Mouse (Mus musculus) layer of hippocampus, adult 18-20 months (tissue): ENCODE results near the gene Ugt1a6b. TPM values are rescaled to one million over a fixed set of nuclear protein-coding genes. Genes with fewer than 3 reads are reported as not detected.
A peak's percentile ranks its signal among the peaks of the same experiment; 100 is the strongest.
"Not testable (repeated sequence)": the region's sequence is repeated elsewhere in the genome, so short reads cannot be mapped to it uniquely, and the experiment has no call there.

Source experiments
- DNase-seq, 2 experiments: peaks; one replicate each; pipeline ENCODE4 v3.0.0; 2022; ENCODE audit warnings: low spot score in 2 of 2
- total RNA-seq, 2 experiments: library from RNA; stranded (reverse); gene quantifications; 2 replicates each; pipeline ENCODE4 v1.2.3; 2021

Ugt1a6b gene
- total RNA-seq, 2 experiments from 2014 or later = not detected

DNA sequence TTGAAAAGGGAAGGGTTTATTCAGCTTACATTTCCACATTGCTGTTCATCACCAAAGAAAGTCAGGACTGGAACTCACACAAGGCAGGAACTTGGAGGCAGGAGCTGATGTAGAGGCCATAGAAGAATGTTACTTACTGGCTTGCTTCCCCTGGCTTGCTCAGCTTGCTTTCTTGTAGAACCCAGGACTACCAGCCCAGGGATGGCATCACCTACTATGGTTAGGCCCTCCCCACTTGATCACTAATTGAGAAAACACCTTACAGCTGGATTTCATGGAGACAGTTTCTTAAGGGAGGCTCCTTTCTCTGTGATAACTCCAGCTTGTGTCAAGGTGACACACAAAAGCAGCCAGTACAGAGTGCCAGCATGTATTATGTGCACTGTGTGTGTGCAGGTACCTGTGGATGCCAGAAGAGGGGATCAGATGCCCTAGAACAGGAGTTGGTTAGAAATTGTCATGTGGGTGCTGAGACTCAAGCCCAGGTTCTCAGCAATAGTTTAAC, 120.0 kb downstream of the Ugt1a6b start:
- DNase-seq = peak in 1 of 2 experiments; percentile 4

DNA sequence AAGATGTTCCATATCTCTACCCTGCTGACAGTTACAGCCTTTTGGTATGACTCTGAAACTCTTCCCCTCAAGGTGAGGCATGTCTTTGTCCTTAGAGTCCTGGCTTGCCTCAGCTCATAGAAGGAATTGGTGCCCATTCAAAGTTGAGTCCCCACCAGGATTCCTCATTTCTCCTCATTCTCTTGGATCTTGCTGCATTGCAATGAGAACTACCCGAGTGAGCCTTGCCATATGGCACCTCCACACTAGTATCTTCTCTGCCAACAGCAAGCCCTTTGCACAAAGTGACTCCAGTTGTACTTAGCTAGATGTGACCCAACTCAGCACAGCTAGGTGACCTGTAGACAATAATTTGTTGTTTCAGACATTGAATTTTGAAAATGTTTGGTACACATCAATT, 120.5 kb downstream of the Ugt1a6b start:
- peak in 1 of 2 experiments; percentile 18 for DNase-seq

DNA sequence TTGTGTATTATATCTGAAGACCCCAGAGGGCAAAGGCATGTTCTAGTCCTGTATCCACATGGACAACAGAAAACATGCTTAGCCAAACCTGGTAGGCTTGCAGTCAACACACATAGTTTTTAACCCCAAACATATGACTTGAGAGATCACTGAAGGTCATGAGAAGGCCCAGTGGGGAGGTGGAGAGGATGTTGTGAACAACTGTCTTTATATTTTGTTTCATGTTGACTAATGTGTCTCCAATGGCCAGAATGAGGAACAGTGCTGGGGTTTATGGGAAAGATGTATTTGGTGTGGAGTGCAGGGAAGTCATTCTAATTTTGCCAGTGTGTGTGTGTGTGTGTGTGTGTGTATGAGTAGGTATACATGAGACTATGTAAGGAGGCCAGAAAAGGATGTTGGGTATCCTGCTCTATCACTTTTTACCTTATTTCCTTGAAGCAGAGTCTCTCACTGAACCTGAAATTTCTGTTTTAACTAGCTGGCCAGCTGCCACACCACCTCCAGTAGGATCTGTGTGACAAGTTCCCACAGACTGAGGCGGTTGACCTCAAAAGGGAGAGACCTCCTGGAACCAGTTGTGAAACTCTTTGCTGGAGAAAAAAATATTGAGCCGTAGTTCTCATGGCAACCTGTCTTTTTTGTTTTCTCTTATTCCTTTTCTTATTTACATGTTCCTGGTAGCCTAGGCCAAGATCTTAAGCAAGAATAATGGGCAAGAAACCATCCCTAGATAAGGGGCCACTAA, 121.2 kb downstream of the Ugt1a6b start:
- peak in 1 of 2 experiments; percentile 3 for DNase-seq

DNA sequence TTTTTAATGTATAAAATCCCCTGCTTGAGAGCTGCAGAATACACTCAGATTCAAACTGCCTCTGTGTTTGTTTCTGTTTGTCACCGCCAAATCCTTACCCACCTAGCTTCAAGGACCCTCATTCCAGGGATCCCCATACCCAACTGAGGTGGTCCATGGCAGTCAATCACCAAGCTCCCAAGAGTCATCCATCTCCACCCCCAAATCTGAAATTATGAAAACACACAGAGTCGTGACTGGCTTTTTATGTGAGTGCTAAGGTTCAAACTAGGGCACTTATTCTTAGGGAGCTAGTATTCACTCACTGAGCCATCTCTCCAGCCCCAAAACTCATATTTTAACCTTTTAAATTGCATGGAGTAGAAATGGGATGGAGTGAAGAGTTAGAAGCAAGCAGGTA, 122.2 kb downstream of the Ugt1a6b start:
- DNase-seq = not testable (repeated sequence)

DNA sequence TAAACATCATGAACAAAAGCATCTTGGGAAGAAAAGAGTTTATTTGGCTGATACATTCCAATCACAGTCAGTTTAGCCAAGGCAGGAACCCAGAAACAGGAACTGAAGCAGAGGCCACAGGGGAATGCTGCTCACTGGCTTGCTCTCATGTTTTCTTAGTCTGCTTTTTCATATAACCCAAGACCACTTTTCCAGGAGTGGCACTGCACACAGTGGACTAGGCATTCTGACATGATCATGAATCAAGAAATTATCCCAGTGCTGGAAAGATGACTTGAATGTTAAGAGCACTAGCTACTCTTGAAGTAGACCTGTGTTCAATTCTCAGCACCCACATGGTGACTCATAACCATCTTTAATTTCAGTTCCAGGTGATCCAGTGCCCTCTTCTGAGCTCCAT, 122.7 kb downstream of the Ugt1a6b start:
- peak in 1 of 2 experiments; percentile 5 for DNase-seq

DNA sequence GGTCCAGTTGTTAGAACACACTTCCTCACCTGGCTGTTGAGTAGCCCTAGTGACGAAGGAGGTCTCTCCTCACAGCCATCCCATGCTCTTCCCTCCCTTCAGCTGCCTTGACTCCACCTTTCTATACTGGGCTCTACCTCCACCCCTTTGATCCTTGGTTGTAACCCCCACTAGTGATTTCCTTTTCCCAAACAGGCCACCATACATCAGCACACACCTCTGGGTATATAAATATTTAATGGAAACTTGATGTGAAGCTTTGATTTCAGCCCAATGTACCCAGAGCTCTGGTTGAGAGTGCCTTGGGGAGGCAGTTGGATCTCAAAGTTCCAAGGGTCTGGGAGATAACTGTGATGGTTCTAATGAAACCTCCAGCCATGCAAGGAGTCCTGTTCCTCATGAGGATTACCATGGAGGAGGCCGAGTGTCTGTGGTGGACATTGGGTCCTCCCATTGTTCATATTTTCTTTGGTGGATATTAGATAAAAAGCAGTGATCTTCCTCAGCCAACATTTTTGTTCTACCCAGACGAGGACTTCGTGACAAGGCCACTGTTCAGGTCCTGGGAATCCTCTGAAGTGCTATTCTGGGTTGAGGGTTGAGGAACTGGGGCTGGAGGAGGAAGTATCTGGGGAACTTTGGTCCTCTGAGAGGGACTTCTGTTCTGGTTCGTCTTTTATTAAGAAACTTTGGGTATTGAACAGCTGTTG, 123.8 kb downstream of the Ugt1a6b start, which contains the start of gene Mroh2a:
TSS of gene Mroh2a (plus strand) at position 317 of the 710 bp plus-strand sequence.
- DNase-seq = no peak

DNA sequence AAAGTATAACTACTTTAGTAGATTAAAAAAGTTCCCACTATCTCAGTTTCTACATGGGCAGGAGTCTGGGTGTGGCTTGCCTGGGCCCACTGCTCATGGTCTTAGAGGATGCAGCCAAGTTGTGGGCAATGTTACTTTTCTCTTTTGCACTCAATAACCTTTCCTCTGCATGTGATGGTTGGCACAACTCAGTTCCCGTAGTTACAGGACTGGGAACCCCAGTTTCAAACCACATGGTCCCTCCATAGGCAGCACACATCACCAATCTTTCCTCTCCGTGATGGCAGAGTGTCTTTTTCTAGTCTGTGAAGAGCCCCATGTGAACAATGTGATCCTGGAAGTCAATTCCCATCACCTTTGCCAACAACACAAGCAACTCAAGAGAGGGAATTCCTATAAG, 124.4 kb downstream of the Ugt1a6b start:
- no peak for DNase-seq

DNA sequence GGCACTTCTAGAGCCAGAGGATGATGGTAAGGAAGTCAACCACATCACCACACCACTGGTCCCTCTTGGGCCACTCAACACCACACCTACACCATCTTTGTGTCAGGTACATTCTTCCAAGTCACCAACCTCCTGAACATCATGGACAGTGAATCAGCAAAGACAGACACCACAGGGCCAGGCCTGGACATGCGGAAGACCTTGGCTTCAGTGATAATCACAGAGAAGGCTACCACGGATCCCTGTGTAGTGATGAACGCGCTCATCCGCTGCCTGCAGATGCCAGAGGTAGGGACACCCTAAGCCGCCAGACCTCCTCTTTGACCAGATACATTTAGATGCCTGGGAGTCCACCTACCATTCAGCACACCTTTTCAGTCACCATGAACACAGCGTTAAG, 125.1 kb downstream of the Ugt1a6b start:
- DNase-seq = no peak

DNA sequence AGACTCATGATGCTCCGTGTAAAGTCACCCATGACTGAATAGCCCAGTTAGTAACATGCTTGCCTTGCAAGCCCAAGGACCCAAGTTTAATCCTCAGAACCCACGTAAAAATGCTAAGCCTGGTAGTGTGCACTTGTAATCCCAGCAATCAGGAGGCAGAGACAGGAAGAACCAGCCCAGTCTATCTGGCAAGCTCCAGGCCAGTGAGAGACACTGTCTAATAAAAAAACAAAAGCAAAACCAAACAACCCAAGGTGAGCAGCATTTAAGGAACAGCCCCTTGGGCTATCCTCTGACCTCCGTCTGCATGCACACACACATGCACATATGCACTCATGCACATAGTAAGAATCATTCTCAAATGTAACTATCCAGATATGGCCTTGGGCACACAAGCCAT, 126.5 kb downstream of the Ugt1a6b start:
- no peak for DNase-seq

DNA sequence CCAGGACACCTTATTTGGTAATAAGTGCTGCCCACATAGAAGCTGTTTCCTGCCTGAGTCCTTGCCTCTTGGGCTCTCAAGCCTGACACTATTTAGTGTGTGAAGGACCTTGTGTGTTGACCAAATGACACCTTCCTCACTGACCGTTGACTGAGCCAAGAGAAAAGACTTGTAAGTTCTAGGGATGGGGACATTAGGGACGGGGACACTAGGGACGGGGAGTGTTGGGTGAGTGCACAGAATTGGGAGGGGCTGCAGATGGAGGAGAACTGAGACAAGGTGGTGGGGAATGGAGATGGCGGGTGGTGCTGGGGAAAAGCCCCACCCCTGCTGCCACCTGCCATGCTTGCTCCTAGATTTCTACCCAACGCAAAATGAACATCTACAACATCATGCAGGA, 126.9 kb downstream of the Ugt1a6b start:
- DNase-seq = no peak

DNA sequence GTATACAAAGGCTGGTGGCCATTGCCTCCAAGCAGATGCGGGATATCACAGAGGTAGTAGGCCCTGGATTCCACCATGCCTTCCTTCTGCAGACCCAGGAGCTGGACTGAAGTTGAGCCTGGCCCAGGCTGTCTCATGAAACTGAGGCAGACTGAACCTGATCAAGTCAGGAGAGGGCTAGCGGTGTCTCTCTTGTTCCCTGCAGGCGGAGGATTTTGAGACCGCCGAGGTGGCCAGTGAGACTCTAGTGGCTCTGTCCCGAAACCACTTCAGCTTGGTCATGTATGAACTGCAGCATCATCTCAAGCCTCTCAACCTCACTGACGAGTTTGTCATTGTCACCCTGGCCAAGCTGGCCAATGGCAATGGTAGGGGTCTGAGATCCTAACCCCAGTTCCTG, 127.4 kb downstream of the Ugt1a6b start:
- no peak for DNase-seq

DNA sequence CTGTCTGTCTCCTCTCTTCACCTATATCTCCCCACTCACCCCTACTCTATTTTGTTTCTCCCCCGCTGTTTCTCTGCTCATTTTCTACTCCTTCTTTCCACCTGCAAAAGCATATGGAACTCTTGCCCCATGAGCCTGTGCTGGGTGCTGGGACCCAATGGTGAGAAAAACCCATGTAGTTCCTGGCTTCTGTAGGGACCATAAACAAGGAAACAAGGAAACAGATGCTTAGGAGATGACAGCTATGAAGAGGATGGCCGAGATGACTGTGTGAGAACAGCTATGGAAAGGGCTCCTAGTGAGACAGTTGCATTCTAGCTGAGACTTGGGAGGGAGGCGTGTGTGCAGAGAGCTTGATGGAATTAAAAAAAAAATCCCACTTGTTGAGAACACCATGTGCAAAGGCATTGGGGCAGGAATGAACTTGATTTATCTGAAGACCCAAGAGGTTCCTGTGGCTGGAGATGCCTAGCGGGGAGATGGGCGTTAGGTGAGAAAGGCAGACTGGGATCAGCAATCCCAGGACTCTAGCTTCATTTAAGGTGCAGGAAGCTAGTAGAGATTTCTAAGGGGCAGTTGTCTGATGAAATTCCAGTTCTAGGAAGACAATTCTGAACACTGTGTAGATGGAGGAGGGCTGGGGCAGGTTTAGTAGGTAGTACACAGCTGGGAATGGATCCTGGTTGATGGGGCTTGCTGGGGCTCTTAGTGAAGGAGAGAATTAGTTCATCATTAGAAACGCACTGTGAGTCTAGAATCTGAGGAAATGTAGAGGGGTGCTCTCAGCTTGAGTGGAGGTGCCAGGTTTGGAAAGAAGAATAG, 128.1 kb downstream of the Ugt1a6b start:
- no peak for DNase-seq

DNA sequence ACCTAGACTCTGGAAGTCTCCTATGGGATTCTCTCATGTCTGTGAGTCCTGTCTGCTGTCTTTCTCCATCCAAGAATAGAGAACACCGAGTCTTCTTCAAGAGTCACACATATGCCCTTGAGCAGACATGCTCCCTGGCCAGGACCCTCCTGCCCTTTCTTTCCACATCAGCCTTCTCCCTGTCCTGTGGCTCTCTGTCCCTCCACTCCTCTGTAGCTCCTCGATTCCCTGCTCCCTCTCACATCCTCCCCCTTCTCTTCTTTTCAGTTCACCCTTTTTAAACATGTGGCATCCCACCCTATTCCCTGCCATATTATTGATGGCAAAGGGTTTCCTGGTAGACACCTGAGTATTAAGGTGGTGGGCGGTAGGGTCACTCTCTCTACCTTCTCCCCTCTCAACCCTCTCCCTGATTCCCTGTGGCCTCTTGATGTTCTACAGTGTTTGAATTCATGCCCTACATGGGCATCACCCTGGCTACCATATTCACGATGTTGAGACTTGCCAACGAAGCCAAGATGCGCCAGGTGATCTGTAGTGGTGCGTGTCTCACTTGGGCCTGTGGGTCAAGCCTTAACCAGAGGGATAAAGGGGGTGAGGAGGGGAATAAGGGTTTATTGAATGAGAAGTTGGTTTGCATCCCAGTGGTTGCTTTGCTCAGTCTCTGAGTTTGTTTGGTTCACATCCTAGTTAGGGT, 128.9 kb downstream of the Ugt1a6b start:
- no peak for DNase-seq

DNA sequence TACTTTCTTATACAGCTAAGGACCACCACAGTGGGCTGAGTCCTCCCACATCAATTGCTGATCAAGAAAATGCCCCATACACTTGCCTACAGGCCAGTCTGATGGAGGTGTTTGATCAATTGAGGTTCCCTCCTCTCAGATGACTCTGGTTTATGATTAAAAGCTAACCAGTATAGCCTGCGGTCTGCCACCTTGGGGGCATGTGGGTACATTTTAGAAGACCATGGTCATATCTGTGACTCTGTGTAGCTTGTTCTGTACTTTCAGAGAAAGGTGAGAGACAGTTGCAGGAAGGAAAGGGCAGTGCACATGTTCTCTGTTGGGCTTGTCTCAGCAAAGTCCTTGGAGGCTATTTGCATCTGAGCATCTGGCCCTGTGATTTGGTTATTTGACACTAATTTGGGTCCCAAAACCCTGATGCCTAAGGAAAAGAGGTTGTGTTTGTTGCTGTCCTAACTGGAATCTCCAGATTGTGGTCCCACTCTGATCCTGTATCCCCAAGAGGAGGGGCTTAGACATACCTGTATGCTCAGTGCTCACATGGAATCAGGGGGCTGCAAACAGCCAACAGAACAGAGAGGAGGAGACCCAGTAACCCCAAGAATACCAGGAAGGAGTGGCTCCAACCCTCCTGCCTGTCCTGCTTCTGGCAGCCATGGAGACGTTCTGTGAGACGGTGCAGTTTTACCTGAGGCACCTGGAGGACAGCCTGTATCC, 129.8 kb downstream of the Ugt1a6b start:
- no peak for DNase-seq

DNA sequence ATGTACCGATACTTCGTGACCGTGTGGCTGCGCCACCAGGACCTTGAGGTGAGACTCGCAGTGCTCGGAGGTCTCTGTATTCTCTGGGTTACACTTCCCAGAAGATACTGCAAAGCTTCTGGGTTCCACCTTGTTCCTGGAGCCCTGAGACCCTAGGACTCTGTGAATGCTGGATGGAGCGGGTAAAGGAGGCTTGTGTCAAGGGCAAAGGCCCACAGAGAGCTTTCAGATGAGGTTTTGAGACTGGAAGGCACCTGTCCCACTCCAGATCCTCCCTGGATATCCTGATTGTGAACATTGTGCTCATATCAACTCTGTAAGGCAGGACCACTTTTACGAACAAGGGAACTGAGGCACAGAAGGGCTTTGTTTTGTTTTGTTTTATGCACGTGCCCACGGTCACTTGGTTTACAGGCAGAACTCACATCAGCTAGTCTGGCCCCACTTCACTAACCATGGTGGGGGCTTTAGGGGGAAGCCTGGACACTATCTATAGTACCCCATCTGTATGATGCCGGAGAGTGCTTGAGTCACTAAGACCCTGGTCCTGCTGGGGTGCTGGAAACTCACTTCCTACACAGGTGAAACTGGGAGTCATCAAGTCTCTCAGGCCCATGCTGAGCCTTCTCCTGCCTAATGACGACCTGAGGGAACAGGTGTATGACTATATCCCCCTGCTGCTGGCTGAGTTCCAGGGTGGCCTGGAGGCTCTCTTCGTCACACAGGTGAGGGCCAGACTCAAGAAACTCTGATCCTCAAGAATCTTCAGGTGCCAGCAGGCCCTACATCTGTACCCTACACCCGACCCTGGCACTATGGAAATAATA, 130.6 kb downstream of the Ugt1a6b start:
- DNase-seq = no peak

DNA sequence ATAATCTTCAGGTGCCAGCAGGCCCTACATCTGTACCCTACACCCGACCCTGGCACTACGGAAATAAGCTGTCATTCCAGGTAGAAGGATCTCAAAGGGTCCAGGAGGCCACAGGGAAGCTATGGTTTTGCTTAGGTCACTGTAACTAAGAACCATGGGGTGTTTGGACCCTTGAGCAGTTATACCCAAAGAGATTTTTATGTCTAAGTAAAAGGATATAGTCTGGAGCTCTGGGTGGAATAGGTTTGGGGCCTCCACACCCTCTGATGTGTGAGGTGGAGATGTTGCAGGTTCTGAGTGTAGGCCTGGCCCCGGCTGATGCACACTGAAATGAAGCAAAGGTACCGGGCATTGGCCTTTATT, 131.2 kb downstream of the Ugt1a6b start:
- no peak for DNase-seq

DNA sequence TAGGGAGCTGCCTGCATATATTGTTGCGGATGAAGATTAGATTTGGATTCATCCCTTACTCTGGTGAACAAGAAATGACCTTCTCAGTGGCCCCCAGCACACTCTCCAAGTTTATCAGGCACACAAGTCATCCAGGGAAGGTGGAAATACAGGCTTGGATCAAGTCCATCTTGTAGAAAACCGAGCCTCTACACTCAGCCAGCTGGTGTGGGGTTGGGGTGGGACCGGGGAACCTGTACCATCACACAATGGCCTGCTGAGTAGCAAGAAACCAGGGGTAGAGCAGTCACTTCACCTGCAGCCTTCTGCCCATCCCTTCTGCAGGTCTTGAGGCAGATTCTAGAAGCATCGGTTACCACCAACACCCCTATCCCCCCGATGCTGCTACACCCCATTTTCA, 131.6 kb downstream of the Ugt1a6b start:
- no peak for DNase-seq

DNA sequence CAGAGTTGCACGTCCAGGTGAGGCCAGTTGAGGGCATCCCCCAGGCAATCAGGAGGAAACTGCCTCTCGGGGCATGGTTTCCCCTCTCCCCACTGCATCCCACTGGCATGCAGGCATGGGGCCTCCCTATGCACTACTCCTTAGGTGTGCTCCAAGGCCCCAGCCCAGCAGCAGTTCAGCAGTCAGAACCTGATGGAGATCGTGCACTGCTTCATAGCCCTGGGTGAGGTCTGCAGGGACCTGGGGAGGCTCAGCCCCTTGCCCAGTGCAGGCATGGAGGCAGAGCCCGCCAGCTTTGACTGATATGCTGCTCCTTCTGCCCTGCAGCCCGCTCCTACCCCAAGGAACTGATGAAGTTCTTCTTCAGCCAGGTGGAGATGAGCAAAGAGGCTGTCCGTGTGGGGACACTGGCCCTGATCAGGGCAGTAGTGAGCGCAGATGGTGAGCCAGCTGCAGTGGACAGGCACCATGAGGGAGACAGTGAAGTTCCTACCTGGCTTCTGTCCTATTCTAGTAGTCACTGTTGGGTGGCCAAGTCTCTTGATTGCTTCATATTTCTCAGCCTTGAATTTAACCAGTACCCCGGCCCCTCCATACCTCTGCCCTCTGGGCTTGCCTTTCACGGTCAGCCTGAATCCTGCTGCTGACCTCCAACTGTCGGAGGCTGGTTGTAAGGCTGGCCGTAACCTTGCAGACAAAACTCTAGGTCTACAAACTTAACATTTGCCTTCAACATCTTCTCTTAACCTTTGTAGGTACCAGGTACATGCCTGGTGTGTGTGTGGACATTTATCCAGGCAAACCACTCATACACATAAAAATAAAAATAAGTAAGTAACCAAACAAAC, 132.2 kb downstream of the Ugt1a6b start:
- DNase-seq = no peak
